Mouse (Mus musculus): ENCODE data around the gene Nelfb. TPM values are rescaled to one million over a fixed set of nuclear protein-coding genes. Genes with fewer than 3 reads are reported as not detected.

Nelfb gene
- polyA plus RNA-seq, 1 experiment, result 89.7 TPM

DNA sequence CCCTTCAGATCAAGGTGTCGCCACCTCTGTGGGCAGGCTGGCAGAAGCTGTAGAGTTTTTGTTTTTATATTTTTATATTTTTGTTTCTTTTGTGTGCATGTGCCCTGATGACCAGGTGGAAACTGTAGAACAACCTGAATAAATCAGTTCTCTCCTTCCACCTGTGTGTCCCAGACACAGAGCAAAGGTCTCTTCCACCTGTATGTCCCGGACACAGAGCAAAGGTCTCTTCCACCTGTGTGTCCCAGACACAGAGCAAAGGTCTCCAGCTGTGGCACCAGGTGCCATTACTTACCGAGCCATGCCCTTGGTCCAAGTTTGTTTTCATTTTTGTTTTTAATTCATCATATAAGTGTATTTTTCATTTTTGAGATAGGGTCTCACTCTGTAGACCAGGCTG is 55.1 kb downstream of the Nelfb start:
- WGBS, result 55% methylated on average over 3 of the region's 3 CpGs
- no peak for DNase-seq (ENCODE audit: low read depth, low spot score)

DNA sequence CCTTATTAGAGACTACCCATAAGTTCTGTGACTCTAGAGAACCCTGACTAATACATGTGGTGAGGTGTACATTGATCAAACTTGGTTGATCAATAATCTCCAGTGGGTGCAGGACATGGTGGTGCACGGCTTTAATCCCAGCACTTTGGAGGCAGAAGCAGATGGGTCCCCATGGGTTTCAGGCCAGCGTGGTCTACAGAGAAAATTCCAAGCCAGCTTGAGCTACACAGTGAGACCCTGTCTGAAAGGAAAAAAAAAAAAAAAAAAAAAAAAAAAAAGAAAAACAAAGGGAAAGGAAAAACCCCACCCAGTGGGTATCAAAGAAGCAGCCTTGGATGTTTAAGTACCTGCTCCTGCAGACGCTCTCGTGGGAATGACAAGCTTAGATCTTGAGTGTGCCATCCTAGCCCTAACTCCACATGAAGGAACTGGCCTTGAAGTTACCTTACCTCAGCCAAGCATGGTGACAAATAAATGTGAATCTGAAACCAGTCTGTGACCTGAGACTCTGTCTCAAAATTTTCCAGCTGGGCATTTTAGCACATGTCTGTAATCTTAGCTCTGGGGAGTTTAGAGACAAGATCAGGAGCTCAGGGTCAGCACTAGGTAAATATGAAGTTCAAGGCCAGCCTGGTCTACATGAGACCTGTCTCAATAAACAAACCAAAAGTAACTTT is 59.9 kb downstream of the Nelfb start:
- no peak for DNase-seq (ENCODE audit: low read depth, low spot score)
- 80% methylated on average over 4 of the region's 4 CpGs for WGBS

Other genes with a start within 250 kb of the Nelfb start
- 10.0 and 10.8 TPM in 2 replicates for gene Dph7, start 249.1 kb downstream of the Nelfb start, polyA plus RNA-seq (2012; rRNA removed)
- gene Mrpl41, start 236.4 kb downstream of the Nelfb start, polyA plus RNA-seq (2012; rRNA removed), result 37.5 and 39.9 TPM in 2 replicates
- 11.0 and 23.4 TPM in 2 replicates for gene Pnpla7, start 235.5 kb downstream of the Nelfb start, polyA plus RNA-seq (2012; rRNA removed)
- 48.7 and 62.3 TPM in 2 replicates for gene Nsmf, start 157.1 kb downstream of the Nelfb start, polyA plus RNA-seq (2012; rRNA removed)
- 176 and 274 TPM in 2 replicates for gene Entpd8, start 131.2 kb downstream of the Nelfb start, polyA plus RNA-seq (2012; rRNA removed)
- 39.3 and 46.9 TPM in 2 replicates for gene Noxa1, start 116.3 kb downstream of the Nelfb start, polyA plus RNA-seq (2012; rRNA removed)
- 23.6 and 24.9 TPM in 2 replicates for gene Nrarp, start 30.7 kb downstream of the Nelfb start, polyA plus RNA-seq (2012; rRNA removed)
- 22.7 and 31.7 TPM in 2 replicates for gene Tor4a, start 14.6 kb downstream of the Nelfb start, polyA plus RNA-seq (2012; rRNA removed)
- gene Stpg3, start 3.1 kb upstream of the Nelfb start, polyA plus RNA-seq (2012; rRNA removed), result not detected in 2 replicates
- not detected in 2 replicates for gene Fam166a, start 7.3 kb upstream of the Nelfb start, polyA plus RNA-seq (2012; rRNA removed)
- 937 and 978 TPM in 2 replicates for gene Tubb4b, start 13.2 kb upstream of the Nelfb start, polyA plus RNA-seq (2012; rRNA removed)
- gene Slc34a3, start 22.9 kb upstream of the Nelfb start, polyA plus RNA-seq (2012; rRNA removed), result 0.52 and 2.9 TPM in 2 replicates
- gene Rnf224, start 25.3 kb upstream of the Nelfb start, polyA plus RNA-seq (2012; rRNA removed), result not detected in 2 replicates
- 18.0 and 33.6 TPM in 2 replicates for gene Rnf208, start 30.8 kb upstream of the Nelfb start, polyA plus RNA-seq (2012; rRNA removed)
- 1.6 and 1.8 TPM in 2 replicates for gene Cysrt1, start 31.0 kb upstream of the Nelfb start, polyA plus RNA-seq (2012; rRNA removed)
- 24.7 and 33.9 TPM in 2 replicates for gene AL732309.1, start 35.4 kb upstream of the Nelfb start, polyA plus RNA-seq (2012; rRNA removed)
- 30.4 and 35.0 TPM in 2 replicates for gene Tmem203, start 44.0 kb upstream of the Nelfb start, polyA plus RNA-seq (2012; rRNA removed)
- 212 and 278 TPM in 2 replicates for gene Tprn, start 51.1 kb upstream of the Nelfb start, polyA plus RNA-seq (2012; rRNA removed)
- 47.8 and 56.0 TPM in 2 replicates for gene Ssna1, start 60.9 kb upstream of the Nelfb start, polyA plus RNA-seq (2012; rRNA removed)
- 64.2 and 103 TPM in 2 replicates for gene Anapc2, start 61.0 kb upstream of the Nelfb start, polyA plus RNA-seq (2012; rRNA removed)
- gene Tmem210, start 76.7 kb upstream of the Nelfb start, polyA plus RNA-seq (2012; rRNA removed), result not detected in 2 replicates
- gene Lrrc26, start 78.4 kb upstream of the Nelfb start, polyA plus RNA-seq (2012; rRNA removed), result 92.7 and 108 TPM in 2 replicates
- gene Grin1, start 107.7 kb upstream of the Nelfb start, polyA plus RNA-seq (2012; rRNA removed), result 0.48 and 0.63 TPM in 2 replicates
- gene Man1b1, start 120.8 kb upstream of the Nelfb start, polyA plus RNA-seq (2012; rRNA removed), result 27.5 and 31.2 TPM in 2 replicates
- gene Dpp7, start 144.9 kb upstream of the Nelfb start, polyA plus RNA-seq (2012; rRNA removed), result 24.2 and 28.6 TPM in 2 replicates
- 61.6 and 68.8 TPM in 2 replicates for gene Uap1l1, start 154.2 kb upstream of the Nelfb start, polyA plus RNA-seq (2012; rRNA removed)
- gene Sapcd2, start 160.8 kb upstream of the Nelfb start, polyA plus RNA-seq (2012; rRNA removed), result 26.0 and 26.7 TPM in 2 replicates
- gene Entpd2, start 184.4 kb upstream of the Nelfb start, polyA plus RNA-seq (2012; rRNA removed), result 36.7 and 40.4 TPM in 2 replicates
- 91.9 and 126 TPM in 2 replicates for gene Npdc1, start 187.9 kb upstream of the Nelfb start, polyA plus RNA-seq (2012; rRNA removed)
- gene Fut7, start 211.8 kb upstream of the Nelfb start, polyA plus RNA-seq (2012; rRNA removed), result 0.52 and 0.88 TPM in 2 replicates
- gene Abca2, start 217.2 kb upstream of the Nelfb start, polyA plus RNA-seq (2012; rRNA removed), result 7.5 and 12.4 TPM in 2 replicates
- 1.3 and 1.4 TPM in 2 replicates for gene Clic3, start 245.3 kb upstream of the Nelfb start, polyA plus RNA-seq (2012; rRNA removed)
- 45.6 and 48.9 TPM in 2 replicates for gene Paxx, start 249.6 kb upstream of the Nelfb start, polyA plus RNA-seq (2012; rRNA removed)

Measured in large intestine, adult 2 months (tissue).